Mouse (Mus musculus): Measurements from ENCODE around the gene Ppp2r3c.
"Not testable (repeated sequence)": the region's sequence is repeated elsewhere in the genome, so short reads cannot be mapped to it uniquely, and the experiment has no call there.

Gene Ppp2r3c

DNA sequence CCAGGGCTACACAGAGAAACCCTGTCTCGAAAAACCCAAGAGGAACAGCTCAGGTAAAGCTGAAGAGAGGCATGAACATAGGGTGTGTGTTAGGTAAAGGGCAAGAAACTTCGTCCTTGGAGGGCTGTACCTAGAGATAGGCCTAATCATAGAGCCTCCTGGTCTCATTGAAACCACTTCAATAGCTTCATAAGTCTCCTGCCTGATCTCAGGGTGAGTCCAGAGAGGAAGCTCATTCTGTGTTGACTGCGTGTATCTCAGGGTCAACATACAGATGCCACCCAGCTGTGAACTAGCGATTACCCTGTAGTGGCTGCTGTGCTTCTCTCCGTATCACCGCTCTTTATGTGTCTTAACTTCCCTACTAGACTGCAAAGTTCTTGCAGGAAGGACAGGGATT is 25.2 kb downstream of the Ppp2r3c start:
- DNase-seq (ENCODE audit: low spot score in 2 of 2) = not testable (repeated sequence)

DNA sequence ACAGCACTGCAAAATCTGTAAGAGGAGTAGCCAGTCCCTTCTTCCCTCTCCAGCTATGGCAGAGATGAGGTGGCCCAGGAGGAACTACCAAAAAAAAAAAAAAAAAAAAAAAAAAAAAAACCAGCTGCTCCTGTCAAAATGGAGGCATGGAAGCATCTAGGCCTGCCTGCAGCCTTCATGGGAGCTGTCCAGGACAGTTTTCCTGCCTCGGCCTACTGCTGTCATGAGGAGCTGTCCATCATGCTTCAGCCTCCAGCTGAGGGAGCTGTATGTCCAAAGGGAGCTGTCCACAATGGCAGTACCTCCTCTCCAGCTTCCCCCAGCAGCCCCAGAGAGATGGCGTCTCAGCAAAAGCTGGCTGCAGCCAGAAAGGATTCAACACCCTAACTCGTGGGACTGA is 30.6 kb downstream of the Ppp2r3c start:
- DNase-seq (ENCODE audit: low spot score in 2 of 2) = no peak

DNA sequence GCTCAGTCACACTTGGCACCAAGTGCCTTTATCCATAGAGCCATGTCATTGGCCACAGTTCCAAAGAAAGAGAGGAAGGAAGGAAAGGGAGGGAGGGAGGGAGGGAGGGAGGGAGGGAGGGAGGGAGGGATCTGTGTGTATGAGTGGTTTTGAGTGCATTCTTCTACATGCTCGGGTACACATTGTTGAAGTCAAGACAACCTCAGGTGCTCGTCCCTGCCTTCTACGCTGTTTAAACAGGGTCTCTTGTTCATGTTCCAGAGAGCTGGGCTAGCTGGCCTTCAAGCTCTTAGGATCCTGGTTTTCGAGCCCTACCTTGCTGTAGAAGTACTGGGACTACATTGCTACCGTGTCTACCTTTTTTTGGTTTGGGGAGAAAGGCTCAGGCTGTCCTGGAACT is 39.4 kb downstream of the Ppp2r3c start:
- DNase-seq (ENCODE audit: low spot score in 2 of 2) = not testable (repeated sequence)

DNA sequence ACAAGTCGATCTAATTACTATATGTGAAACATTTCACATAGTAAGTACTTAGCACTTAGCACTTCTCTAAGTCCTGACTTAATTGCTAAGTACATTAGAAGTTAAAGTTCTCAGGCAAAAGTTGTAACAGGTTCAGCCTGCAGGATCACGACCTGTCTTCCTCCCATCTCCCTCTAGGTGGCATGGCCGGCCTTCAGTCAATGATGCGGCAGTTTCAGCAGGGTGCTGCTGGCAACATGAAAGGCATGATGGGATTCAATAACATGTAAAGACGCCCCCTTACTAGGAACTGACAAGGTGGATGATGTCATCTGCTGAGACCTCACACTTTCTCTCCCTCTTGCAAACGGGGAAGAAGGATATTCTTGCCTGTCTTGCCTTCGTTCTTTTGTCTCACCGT is 40.8 kb downstream of the Ppp2r3c start:
- not testable (repeated sequence) for DNase-seq (ENCODE audit: low spot score in 2 of 2)

DNA sequence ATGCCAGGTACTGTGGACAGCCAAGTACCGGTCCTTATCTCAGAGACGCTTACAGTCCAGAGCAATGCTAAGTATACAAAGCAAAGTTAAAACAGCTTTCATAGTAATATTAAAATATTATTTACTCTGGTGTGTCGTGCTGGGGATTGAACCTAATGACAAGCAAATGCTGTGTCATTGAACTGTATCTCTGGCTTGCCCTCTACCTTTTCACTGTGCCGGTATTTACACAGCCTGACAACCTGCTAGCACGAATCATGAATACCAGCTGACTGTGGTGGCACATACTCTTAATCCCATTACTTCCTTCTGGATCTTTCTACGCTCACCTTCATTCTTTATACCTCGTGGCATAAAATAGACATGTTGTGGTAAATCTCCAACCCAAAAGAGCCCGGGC is 60.6 kb downstream of the Ppp2r3c start:
- DNase-seq (ENCODE audit: low spot score in 2 of 2) = not testable (repeated sequence)

DNA sequence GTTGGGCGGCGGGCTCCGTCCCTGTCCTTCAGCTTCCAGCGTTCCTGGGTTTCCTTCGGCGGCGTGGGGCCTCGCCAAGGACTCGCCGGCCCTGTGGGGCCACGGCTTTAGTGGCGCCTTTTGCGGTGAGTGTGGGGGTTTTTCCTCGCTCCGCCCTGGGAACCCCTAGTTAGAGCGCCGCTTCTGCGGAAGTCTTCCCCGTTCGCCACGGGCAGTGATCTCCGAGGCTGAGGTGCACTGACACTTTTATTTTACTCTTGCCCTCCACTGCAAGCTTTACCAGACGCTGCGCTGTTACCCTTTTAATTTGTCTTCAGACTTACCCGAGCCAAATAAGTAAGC is 72.3 kb downstream of the Ppp2r3c start:
- DNase-seq (ENCODE audit: low spot score in 2 of 2) = not testable (repeated sequence)

DNA sequence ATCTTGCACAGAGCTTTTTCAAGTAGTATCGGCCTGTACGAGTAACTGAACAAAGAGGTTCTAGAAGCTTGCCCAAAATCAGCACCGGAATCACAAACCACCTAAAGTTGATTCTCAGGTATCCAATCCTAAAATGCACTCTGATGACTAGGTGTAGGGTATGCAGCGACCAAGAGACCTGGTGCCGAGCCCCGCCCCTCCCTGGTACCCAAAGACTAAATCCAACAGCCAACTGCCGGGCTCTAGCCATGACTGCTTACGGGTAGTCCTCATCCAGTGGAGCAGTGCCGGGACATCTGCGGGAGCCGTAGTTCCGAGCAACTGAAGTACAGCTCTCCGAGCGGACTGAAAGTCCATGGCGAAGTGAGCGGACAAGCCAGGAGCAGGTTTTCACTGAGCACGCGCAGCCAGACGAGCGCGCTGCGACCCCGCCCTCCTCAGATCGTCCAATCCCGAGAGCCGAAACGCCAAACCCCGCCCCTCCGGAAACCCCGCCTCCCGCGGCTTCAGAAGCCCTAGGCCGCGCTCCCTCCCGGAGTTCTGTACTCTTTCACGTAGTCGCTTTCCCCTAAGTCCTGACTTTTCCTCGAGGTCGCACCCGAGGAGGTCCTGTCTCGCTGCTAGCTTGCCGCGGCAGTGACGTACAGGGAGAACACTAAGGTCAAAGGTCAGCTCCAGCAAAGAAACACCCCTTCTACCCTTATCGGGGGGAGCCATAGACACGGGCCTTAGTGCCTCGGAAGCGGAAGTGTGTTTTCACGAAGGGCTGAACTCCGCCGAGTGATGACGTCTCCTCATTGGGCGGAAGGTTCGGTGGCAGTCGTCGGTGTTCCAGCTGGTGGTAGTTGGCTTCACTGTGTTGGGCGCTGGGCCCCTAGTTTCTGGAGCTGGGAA is 72.9 kb downstream of the Ppp2r3c start, which contains the start of gene Srp54c:
Gene Srp54c, plus strand, starts transcription at position 543 of the 894 bp plus-strand sequence.
- not testable (repeated sequence) for DNase-seq (ENCODE audit: low spot score in 2 of 2)
